Mouse (Mus musculus) limb, embryonic 10.5 days (tissue): ENCODE measurements at regions not wholly inside any gene's neighbourhood (a gene's known extent, or its start where the extent isn't known, plus 50 kb on each side); places are given as distances from the start of the nearest gene placed in this dataset.

Experiments used
- DNase-seq: peaks from one replicate; pipeline ENCODE4 v3.0.0-alpha.2; 2017; ENCODE audit warnings: low spot score
- H3K27ac ChIP-seq: fragments of 300-500 bp; sonication (generic); 2 replicates; pipeline ENCODE4 v1.5.1; 2016; ENCODE audit warnings: mild to moderate bottlenecking
- H3K27me3 ChIP-seq: fragments of 300-500 bp; sonication (generic); 2 replicates; pipeline ENCODE4 v1.6.1; 2016; ENCODE audit warnings: low read depth, mild to moderate bottlenecking; ENCODE audit not compliant: poor library complexity, severe bottlenecking
- H3K36me3 ChIP-seq: fragments of 300-500 bp; sonication (generic); 2 replicates; pipeline ENCODE4 v1.6.1; 2016; ENCODE audit warnings: mild to moderate bottlenecking, moderate library complexity
- H3K4me1 ChIP-seq: fragments of 300-500 bp; sonication (generic); 2 replicates; pipeline ENCODE4 v1.6.1; 2016
- H3K4me3 ChIP-seq: fragments of 300-500 bp; sonication (generic); 2 replicates; pipeline ENCODE4 v1.5.1; 2016; ENCODE audit warnings: mild to moderate bottlenecking, moderate library complexity
- H3K9me3 ChIP-seq: fragments of 300-500 bp; sonication (generic); replicated peaks from 2 replicates; pipeline ENCODE4 v1.6.1; 2016; ENCODE audit warnings: mild to moderate bottlenecking
- WGBS: fragments of 180-500 bp; shearing (Covaris S2); methylation state at CpG from one replicate; pipeline ENCODE4 v1.1.7; 2016; 5-methylcytosine and 5-hydroxymethylcytosine counted together

GRCm38 (mm10) chr7:116959196-116959895, 421.4 kb upstream of the Xylt1 start:
- Histone ChIP-seq H3K36me3 (no peaks in the 10 kb centered on the region), H3K4me3 (no peak overlapping the region), H3K4me1 (no peaks in the 10 kb centered on the region), H3K27me3 (no peaks in the 10 kb centered on the region), H3K9me3 (no peaks in the 10 kb centered on the region), H3K27ac (no peak overlapping the region)
- no peak for DNase-seq
- whole genome bisulfite sequencing, result 79% methylated on average over 14 of the region's 14 CpGs

GRCm38 (mm10) chr7:116963839-116964238, 416.9 kb upstream of the Xylt1 start:
- H3K4me1 ChIP-seq, result no peaks in the 10 kb centered on the region
- no peak overlapping the region for H3K4me3 ChIP-seq
- no peaks in the 10 kb centered on the region for H3K36me3 ChIP-seq
- no peaks in the 10 kb centered on the region for H3K9me3 ChIP-seq
- no peaks in the 10 kb centered on the region for H3K27me3 ChIP-seq
- H3K27ac ChIP-seq, result no peak overlapping the region
- no peak for DNase-seq
- 77% methylated on average over 6 of the region's 6 CpGs for whole genome bisulfite sequencing

- DNase-seq, result no peak
- H3K9me3 ChIP-seq, result no peaks in the 10 kb centered on the region
- H3K27me3 ChIP-seq, result no peaks in the 10 kb centered on the region
- no peak overlapping the region for H3K4me3 ChIP-seq
- no peak overlapping the region for H3K27ac ChIP-seq
- no peaks in the 10 kb centered on the region for H3K36me3 ChIP-seq
- 69% methylated on average over 2 of the region's 2 CpGs for WGBS
- H3K4me1 ChIP-seq, result no peaks in the 10 kb centered on the region
These were observed 389.4 kb upstream of the Xylt1 start for GRCm38 (mm10) chr7:116991351-116991750.

GRCm38 (mm10) chr7:116992166-116992565, 388.6 kb upstream of the Xylt1 start:
- Histone ChIP-seq H3K9me3 (no peaks in the 10 kb centered on the region), H3K4me3 (no peak overlapping the region), H3K4me1 (no peaks in the 10 kb centered on the region), H3K27me3 (no peaks in the 10 kb centered on the region), H3K36me3 (no peaks in the 10 kb centered on the region), H3K27ac (no peak overlapping the region)
- no peak for DNase-seq

GRCm38 (mm10) chr7:116995770-116996169, 385.0 kb upstream of the Xylt1 start:
- no peaks in the 10 kb centered on the region for H3K27me3 ChIP-seq
- no peaks in the 10 kb centered on the region for H3K36me3 ChIP-seq
- no peaks in the 10 kb centered on the region for H3K4me1 ChIP-seq
- H3K9me3 ChIP-seq, result no peaks in the 10 kb centered on the region
- WGBS, result 88% methylated on average over 3 of the region's 3 CpGs
- H3K4me3 ChIP-seq, result no peak overlapping the region
- H3K27ac ChIP-seq, result no peak overlapping the region
- DNase-seq, result no peak

- no peaks in the 10 kb centered on the region for H3K4me1 ChIP-seq
- no peak overlapping the region for H3K4me3 ChIP-seq
- H3K9me3 ChIP-seq, result no peaks in the 10 kb centered on the region
- no peaks in the 10 kb centered on the region for H3K36me3 ChIP-seq
- H3K27me3 ChIP-seq, result no peaks in the 10 kb centered on the region
- no peak for DNase-seq
- H3K27ac ChIP-seq, result no peak overlapping the region
These were observed 377.6 kb upstream of the Xylt1 start for GRCm38 (mm10) chr7:117003167-117003566.

- 86% methylated on average over 1 of the region's 1 CpGs for WGBS
- H3K9me3 ChIP-seq, result no peaks in the 10 kb centered on the region
- no peaks in the 10 kb centered on the region for H3K4me1 ChIP-seq
- H3K27ac ChIP-seq, result no peak overlapping the region
- H3K36me3 ChIP-seq, result no peaks in the 10 kb centered on the region
- DNase-seq, result no peak
- no peaks in the 10 kb centered on the region for H3K27me3 ChIP-seq
- H3K4me3 ChIP-seq, result no peak overlapping the region
These were observed 362.4 kb upstream of the Xylt1 start for GRCm38 (mm10) chr7:117018349-117018748.

GRCm38 (mm10) chr7:117021716-117022115, 359.1 kb upstream of the Xylt1 start:
- no peaks in the 10 kb centered on the region for H3K4me1 ChIP-seq
- peak; percentile 71 for DNase-seq
- no peak overlapping the region for H3K27ac ChIP-seq
- H3K9me3 ChIP-seq, result no peaks in the 10 kb centered on the region
- no peak overlapping the region for H3K4me3 ChIP-seq
- 65% methylated on average over 4 of the region's 4 CpGs for WGBS
- H3K36me3 ChIP-seq, result no peaks in the 10 kb centered on the region
- H3K27me3 ChIP-seq, result no peaks in the 10 kb centered on the region

- no peak overlapping the region for H3K4me3 ChIP-seq
- no peaks in the 10 kb centered on the region for H3K4me1 ChIP-seq
- DNase-seq, result no peak
- no peaks in the 10 kb centered on the region for H3K27me3 ChIP-seq
- H3K36me3 ChIP-seq, result no peaks in the 10 kb centered on the region
- H3K27ac ChIP-seq, result no peak overlapping the region
- WGBS, result 87% methylated on average over 9 of the region's 9 CpGs
- H3K9me3 ChIP-seq, result no peaks in the 10 kb centered on the region
These were observed 335.9 kb upstream of the Xylt1 start for GRCm38 (mm10) chr7:117044926-117045325.

GRCm38 (mm10) chr7:117049249-117049648, 331.5 kb upstream of the Xylt1 start:
- Histone ChIP-seq H3K36me3 (no peaks in the 10 kb centered on the region), H3K27me3 (no peaks in the 10 kb centered on the region), H3K4me3 (no peak overlapping the region), H3K27ac (no peak overlapping the region), H3K4me1 (no peaks in the 10 kb centered on the region), H3K9me3 (no peaks in the 10 kb centered on the region)
- no peak for DNase-seq

- no peaks in the 10 kb centered on the region for H3K9me3 ChIP-seq
- H3K27ac ChIP-seq, result no peak overlapping the region
- no peaks in the 10 kb centered on the region for H3K27me3 ChIP-seq
- H3K36me3 ChIP-seq, result no peaks in the 10 kb centered on the region
- H3K4me1 ChIP-seq, result no peaks in the 10 kb centered on the region
- WGBS, result 77% methylated on average over 2 of the region's 2 CpGs
- H3K4me3 ChIP-seq, result no peak overlapping the region
- DNase-seq, result no peak
These were observed 315.0 kb upstream of the Xylt1 start for GRCm38 (mm10) chr7:117065771-117066170.

- no peak overlapping the region for H3K4me3 ChIP-seq
- no peaks in the 10 kb centered on the region for H3K27me3 ChIP-seq
- no peak for DNase-seq
- H3K9me3 ChIP-seq, result no peaks in the 10 kb centered on the region
- H3K36me3 ChIP-seq, result no peaks in the 10 kb centered on the region
- H3K4me1 ChIP-seq, result no peaks in the 10 kb centered on the region
- H3K27ac ChIP-seq, result no peak overlapping the region
- WGBS, result 74% methylated on average over 6 of the region's 6 CpGs
These were observed 289.7 kb upstream of the Xylt1 start for GRCm38 (mm10) chr7:117090911-117091550.

GRCm38 (mm10) chr7:117092860-117093259, 287.9 kb upstream of the Xylt1 start:
- DNase-seq, result no peak
- Histone ChIP-seq H3K36me3 (no peaks in the 10 kb centered on the region), H3K4me1 (no peaks in the 10 kb centered on the region), H3K27ac (no peak overlapping the region), H3K4me3 (no peak overlapping the region), H3K27me3 (no peaks in the 10 kb centered on the region), H3K9me3 (no peaks in the 10 kb centered on the region)
- 86% methylated on average over 4 of the region's 4 CpGs for WGBS

- no peak overlapping the region for H3K27ac ChIP-seq
- H3K9me3 ChIP-seq, result no peaks in the 10 kb centered on the region
- no peak for DNase-seq
- 83% methylated on average over 3 of the region's 3 CpGs for WGBS
- no peaks in the 10 kb centered on the region for H3K4me1 ChIP-seq
- no peaks in the 10 kb centered on the region for H3K27me3 ChIP-seq
- no peaks in the 10 kb centered on the region for H3K36me3 ChIP-seq
- H3K4me3 ChIP-seq, result no peak overlapping the region
These were observed 283.2 kb upstream of the Xylt1 start for GRCm38 (mm10) chr7:117097618-117098017.
